Mouse (Mus musculus) ES-Bruce4 (cell line): ENCODE measurements at regions not wholly inside any gene's neighbourhood (a gene's known extent, or its start where the extent isn't known, plus 50 kb on each side); places are given as distances from the start of the nearest gene placed in this dataset.

Experiments used
- CTCF ChIP-seq: IDR thresholded peaks from one replicate; pipeline ENCODE4 v1.8.1; 2011; ENCODE audit warnings: low read depth, low read length
- POLR2A ChIP-seq: IDR thresholded peaks from one replicate; pipeline ENCODE4 v1.8.1; 2011; ENCODE audit warnings: low read length; ENCODE audit not compliant: insufficient read depth

GRCm38 (mm10) chr8:89202484-89203096 lies 158.6 kb upstream of the Sall1 start:
- TF ChIP-seq POLR2A = no peak
- no peak for TF ChIP-seq CTCF
